Mouse (Mus musculus) stomach, postnatal 0 days (tissue): ENCODE results near the gene Top2b.

ENCODE experiments used
- CTCF ChIP-seq: IDR thresholded peaks from 2 replicates; pipeline ENCODE4 v1.5.1; 2016; ENCODE audit warnings: antibody characterized with exemption, low read depth, mild to moderate bottlenecking, moderate library complexity
- EP300 ChIP-seq: optimal IDR thresholded peaks from 2 replicates; pipeline ENCODE3; 2016; ENCODE audit warnings: antibody characterized with exemption

GRCm38 (mm10) chr14:16334260-16334659 lies 30.7 kb upstream of the Top2b start:
- TF ChIP-seq CTCF (no peak), EP300 (no peak)
